Mouse (Mus musculus): ENCODE measurements around the gene Smarca4. TPM values are rescaled to one million over a fixed set of nuclear protein-coding genes. Genes with fewer than 3 reads are reported as not detected.

Smarca4 gene
- polyA plus RNA-seq, 1 experiment from 2014 or later = 136 TPM

GRCm38 (mm10) chr9:21747238-21747774 lies 131.3 kb downstream of the Smarca4 start:
- Histone ChIP-seq H3K4me1 (ENCODE audit: control insufficient read depth, insufficient read depth, low read length) (no peaks in the 10 kb centered on the region), H3K9ac (ENCODE audit: low read length) (no peak overlapping the region), H3K4me3 (ENCODE audit: low read depth, low read length) (no peak overlapping the region), H3K4me2 (no peak overlapping the region), H3K27ac (ENCODE audit: low read depth, low read length) (no peak overlapping the region), H3K9me3 (ENCODE audit: control insufficient read depth, low read length) (no peaks in the 10 kb centered on the region), H3K36me3 (ENCODE audit: control insufficient read depth, insufficient read depth, low read length) (peaks cover 56% of the 10 kb centered on the region), H3K27me3 (ENCODE audit: control insufficient read depth, insufficient read depth, low read length) (no peaks in the 10 kb centered on the region)
- WGBS = 90% methylated on average over 3 of the region's 3 CpGs
- no peak for ATAC-seq (ENCODE audit: low FRiP score)
- DNase-seq (ENCODE audit: low spot score, missing footprints) = no peak

DNA sequence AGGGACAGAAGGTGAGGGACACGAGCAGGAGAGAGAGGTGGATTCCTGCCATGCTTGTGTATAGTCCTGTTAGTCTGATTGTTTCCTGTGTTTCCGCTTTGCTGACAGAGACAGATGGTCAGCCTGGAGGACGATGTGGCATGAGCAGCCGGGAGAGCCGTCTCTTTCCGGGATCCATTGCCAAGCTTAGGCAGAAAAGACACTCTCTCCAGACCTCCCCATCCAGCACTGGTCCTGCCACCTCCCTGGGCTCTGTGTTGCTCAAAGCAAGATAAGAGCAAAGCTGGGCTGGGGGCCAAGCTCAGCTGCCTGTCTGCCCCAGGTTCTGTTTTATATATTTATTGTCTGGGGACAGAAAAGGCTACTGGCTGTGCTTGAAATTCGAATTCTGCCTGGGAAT lies 132.1 kb downstream of the Smarca4 start:
- Histone ChIP-seq H3K9me3 (ENCODE audit: control insufficient read depth, low read length) (no peaks in the 10 kb centered on the region), H3K9ac (ENCODE audit: low read length) (no peak overlapping the region), H3K4me2 (no peak overlapping the region), H3K27me3 (ENCODE audit: control insufficient read depth, insufficient read depth, low read length) (no peaks in the 10 kb centered on the region), H3K36me3 (ENCODE audit: control insufficient read depth, insufficient read depth, low read length) (peaks cover 49% of the 10 kb centered on the region), H3K4me3 (ENCODE audit: low read depth, low read length) (no peak overlapping the region), H3K4me1 (ENCODE audit: control insufficient read depth, insufficient read depth, low read length) (no peaks in the 10 kb centered on the region), H3K27ac (ENCODE audit: low read depth, low read length) (no peak overlapping the region)
- ATAC-seq (ENCODE audit: low FRiP score) = no peak
- 87% methylated on average over 7 of the region's 7 CpGs for WGBS
- DNase-seq (ENCODE audit: low spot score, missing footprints) = no peak

DNA sequence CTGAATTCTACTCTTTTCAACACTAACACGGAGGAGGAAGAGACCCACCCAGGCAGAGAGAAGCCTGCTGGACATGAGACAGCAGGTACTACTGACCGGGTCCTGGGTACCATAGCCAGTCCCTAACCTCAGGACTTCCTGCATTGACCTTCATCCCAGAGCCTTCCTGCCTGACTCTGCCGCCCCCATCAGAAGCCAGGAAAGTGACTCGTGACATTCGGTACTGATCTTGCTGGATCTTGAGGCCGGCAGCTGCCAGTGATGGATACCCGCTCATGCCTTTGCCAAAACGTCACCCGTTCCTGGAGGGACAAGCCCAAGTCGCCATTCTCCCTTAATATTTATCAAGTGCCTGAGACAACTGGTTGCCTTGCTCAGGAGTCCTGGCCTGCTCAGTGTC lies 132.5 kb downstream of the Smarca4 start:
- Histone ChIP-seq H3K9me3 (ENCODE audit: control insufficient read depth, low read length) (no peaks in the 10 kb centered on the region), H3K36me3 (ENCODE audit: control insufficient read depth, insufficient read depth, low read length) (peaks cover 48% of the 10 kb centered on the region), H3K4me2 (no peak overlapping the region), H3K27ac (ENCODE audit: low read depth, low read length) (no peak overlapping the region), H3K4me3 (ENCODE audit: low read depth, low read length) (no peak overlapping the region), H3K27me3 (ENCODE audit: control insufficient read depth, insufficient read depth, low read length) (no peaks in the 10 kb centered on the region), H3K4me1 (ENCODE audit: control insufficient read depth, insufficient read depth, low read length) (no peaks in the 10 kb centered on the region), H3K9ac (ENCODE audit: low read length) (no peak overlapping the region)
- WGBS = 92% methylated on average over 10 of the region's 10 CpGs
- no peak for DNase-seq (ENCODE audit: low spot score, missing footprints)
- ATAC-seq (ENCODE audit: low FRiP score) = no peak

DNA sequence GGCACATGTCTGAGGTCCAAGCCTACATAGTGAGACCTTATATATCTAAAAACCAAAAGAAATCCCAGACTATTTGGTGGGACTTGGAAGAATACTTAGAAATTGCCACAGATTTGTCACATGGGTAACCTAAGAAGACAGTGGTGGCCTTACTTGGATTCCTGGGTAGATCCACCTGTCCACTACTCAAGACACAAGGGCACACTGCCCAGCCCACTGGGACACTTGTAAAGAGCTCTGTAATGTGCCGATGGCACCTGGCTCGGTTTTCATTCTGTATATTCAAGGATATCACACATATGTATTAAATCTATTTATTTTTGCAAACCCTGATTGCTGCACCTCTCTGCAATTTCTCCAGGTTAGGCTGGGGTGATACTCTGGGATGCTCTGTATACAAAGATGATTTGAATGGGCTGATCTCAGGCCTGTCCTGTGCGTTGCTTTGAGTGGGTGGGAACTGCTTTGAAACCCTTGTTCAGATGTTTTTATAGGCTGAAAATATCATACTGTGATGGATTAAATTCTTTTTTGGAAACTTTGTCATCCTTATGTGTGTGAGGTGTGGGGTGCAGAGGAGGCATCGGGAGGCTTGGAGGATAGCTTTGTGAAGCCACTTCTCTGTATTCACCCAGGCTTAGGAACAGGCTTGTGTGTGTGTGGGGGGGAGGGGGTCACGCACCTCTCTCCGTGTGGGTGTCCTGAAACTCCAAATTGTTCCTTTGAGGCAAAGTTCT lies 133.6 kb downstream of the Smarca4 start:
- 90% methylated on average over 6 of the region's 6 CpGs for WGBS
- DNase-seq (ENCODE audit: low spot score, missing footprints) = no peak
- ATAC-seq (ENCODE audit: low FRiP score) = no peak
- Histone ChIP-seq H3K9ac (ENCODE audit: low read length) (no peak overlapping the region), H3K27ac (ENCODE audit: low read depth, low read length) (no peak overlapping the region), H3K4me2 (no peak overlapping the region), H3K4me3 (ENCODE audit: low read depth, low read length) (no peak overlapping the region), H3K27me3 (ENCODE audit: control insufficient read depth, insufficient read depth, low read length) (no peaks in the 10 kb centered on the region), H3K9me3 (ENCODE audit: control insufficient read depth, low read length) (no peaks in the 10 kb centered on the region), H3K36me3 (ENCODE audit: control insufficient read depth, insufficient read depth, low read length) (peaks cover 40% of the 10 kb centered on the region), H3K4me1 (ENCODE audit: control insufficient read depth, insufficient read depth, low read length) (no peaks in the 10 kb centered on the region)

DNA sequence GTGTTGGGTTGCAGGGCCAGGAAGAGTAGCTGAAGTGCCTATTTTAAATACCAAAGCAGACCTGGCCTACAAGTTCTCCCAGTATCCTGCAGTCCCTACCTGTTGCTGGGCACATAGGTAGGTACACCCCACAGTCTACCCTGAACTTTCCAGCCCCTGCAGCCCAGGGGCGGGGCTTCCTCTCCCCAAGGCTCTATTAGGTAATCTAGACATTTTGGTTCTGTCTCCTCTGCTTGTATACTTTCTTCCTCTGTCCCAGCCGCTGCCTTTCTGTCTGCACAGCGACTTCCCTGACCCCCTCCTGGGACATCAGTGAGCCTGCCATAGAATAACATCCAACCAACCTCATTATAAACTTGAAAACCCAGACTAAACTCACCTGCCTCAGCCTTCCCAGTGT lies 134.4 kb downstream of the Smarca4 start:
- no peak for ATAC-seq (ENCODE audit: low FRiP score)

DNA sequence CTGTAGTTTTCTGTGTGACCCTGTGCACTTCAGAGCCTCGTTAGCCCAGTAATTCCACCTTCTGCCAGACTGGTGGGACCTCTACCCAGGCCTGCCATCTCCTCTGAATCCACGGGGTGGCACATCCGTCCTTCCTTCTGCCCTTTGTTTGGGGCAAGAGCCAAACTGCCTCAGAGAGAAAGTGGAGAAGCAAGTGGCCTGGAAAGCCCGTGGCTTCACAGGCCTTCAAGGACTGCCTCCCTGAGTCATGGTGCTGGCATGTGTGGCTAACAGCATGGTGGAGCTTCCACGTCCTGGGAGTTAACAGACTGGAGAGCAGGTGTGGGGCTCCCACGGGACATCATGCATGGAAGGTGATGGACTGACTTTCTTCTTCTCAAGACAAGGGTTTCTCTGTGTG lies 135.4 kb downstream of the Smarca4 start:
- DNase-seq (ENCODE audit: low spot score, missing footprints) = no peak
- no peak overlapping the region for H3K4me2 ChIP-seq
- H3K4me3 ChIP-seq (ENCODE audit: low read depth, low read length) = no peak overlapping the region
- ATAC-seq (ENCODE audit: low FRiP score) = no peak
- peaks cover 30% of the 10 kb centered on the region for H3K36me3 ChIP-seq (ENCODE audit: control insufficient read depth, insufficient read depth, low read length)
- H3K4me1 ChIP-seq (ENCODE audit: control insufficient read depth, insufficient read depth, low read length) = no peaks in the 10 kb centered on the region
- H3K9ac ChIP-seq (ENCODE audit: low read length) = no peak overlapping the region
- H3K27me3 ChIP-seq (ENCODE audit: control insufficient read depth, insufficient read depth, low read length) = no peaks in the 10 kb centered on the region
- WGBS = 78% methylated on average over 6 of the region's 6 CpGs
- no peak overlapping the region for H3K27ac ChIP-seq (ENCODE audit: low read depth, low read length)
- H3K9me3 ChIP-seq (ENCODE audit: control insufficient read depth, low read length) = no peaks in the 10 kb centered on the region

More for the DNA sequence above, 134.4 kb downstream of the Smarca4 start:
- H3K4me3 ChIP-seq (ENCODE audit: low read depth, low read length) = no peak overlapping the region
- no peak for DNase-seq (ENCODE audit: low spot score, missing footprints)
- no peak overlapping the region for H3K4me2 ChIP-seq
- 80% methylated on average over 3 of the region's 3 CpGs for WGBS
- no peaks in the 10 kb centered on the region for H3K27me3 ChIP-seq (ENCODE audit: control insufficient read depth, insufficient read depth, low read length)
- no peaks in the 10 kb centered on the region for H3K4me1 ChIP-seq (ENCODE audit: control insufficient read depth, insufficient read depth, low read length)
- H3K27ac ChIP-seq (ENCODE audit: low read depth, low read length) = no peak overlapping the region
- H3K9me3 ChIP-seq (ENCODE audit: control insufficient read depth, low read length) = no peaks in the 10 kb centered on the region
- H3K36me3 ChIP-seq (ENCODE audit: control insufficient read depth, insufficient read depth, low read length) = peaks cover 36% of the 10 kb centered on the region
- no peak overlapping the region for H3K9ac ChIP-seq (ENCODE audit: low read length)

DNA sequence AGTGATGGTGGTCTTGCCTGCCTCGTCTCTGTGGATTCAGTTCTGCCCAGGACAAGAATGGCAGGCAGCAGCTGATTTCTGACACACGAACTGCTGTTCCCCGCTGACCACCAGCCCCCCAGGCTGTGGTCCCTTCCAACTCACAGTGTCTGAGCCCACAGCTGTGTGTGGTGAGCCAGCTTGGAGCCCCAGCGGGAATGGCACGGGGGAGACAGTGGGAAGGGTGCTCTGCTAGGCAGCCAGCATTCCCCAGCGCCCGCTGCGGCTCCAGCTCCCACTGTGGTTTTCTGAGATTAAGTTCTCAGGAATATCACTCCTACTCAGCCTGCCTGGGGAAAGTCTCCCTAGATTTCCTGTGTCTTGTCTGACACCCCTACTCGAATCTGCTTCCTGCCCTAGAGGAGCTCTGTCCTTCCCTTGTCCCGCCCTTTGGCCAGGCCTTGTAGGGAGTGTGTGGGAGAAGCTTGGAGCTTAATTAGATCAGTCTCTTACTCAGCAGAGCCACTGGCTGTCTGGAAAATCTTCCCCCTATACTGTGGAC lies 136.4 kb downstream of the Smarca4 start:
- WGBS = 72% methylated on average over 10 of the region's 10 CpGs
- ATAC-seq (ENCODE audit: low FRiP score) (no peak), DNase-seq (ENCODE audit: low spot score, missing footprints) (no peak)
- Histone ChIP-seq H3K27ac (ENCODE audit: low read depth, low read length) (no peak overlapping the region), H3K9ac (ENCODE audit: low read length) (no peak overlapping the region), H3K4me3 (ENCODE audit: low read depth, low read length) (no peak overlapping the region), H3K4me2 (no peak overlapping the region), H3K36me3 (ENCODE audit: control insufficient read depth, insufficient read depth, low read length) (peaks cover 23% of the 10 kb centered on the region), H3K9me3 (ENCODE audit: control insufficient read depth, low read length) (no peaks in the 10 kb centered on the region), H3K27me3 (ENCODE audit: control insufficient read depth, insufficient read depth, low read length) (no peaks in the 10 kb centered on the region), H3K4me1 (ENCODE audit: control insufficient read depth, insufficient read depth, low read length) (no peaks in the 10 kb centered on the region)

MicroRNAs within 50 kb of the gene (microRNA counts, 519-probe panel; counts per million panel counts)
- microRNA mmu-miR-1946b = not detected

Small RNAs within 50 kb of the gene (microRNA-seq; reads per million reads assigned to microRNA genes)
- gene Mir1946b = not detected

Other genes with a start within 250 kb of the Smarca4 start
- gene Ilf3, start 248.3 kb upstream of the Smarca4 start, polyA plus RNA-seq (2014; fragmentation: Nextera tagmentation; extraction: Ambion mirVana) = 263 and 266 TPM in 2 replicates
- gene Qtrt1, start 204.3 kb upstream of the Smarca4 start, polyA plus RNA-seq (2014; fragmentation: Nextera tagmentation; extraction: Ambion mirVana) = 46.2 and 46.8 TPM in 2 replicates
- gene Dnm2, start 191.3 kb upstream of the Smarca4 start, polyA plus RNA-seq (2014; fragmentation: Nextera tagmentation; extraction: Ambion mirVana) = 55.0 and 60.6 TPM in 2 replicates
- 64.5 and 68.0 TPM in 2 replicates for gene Tmed1, start 105.9 kb upstream of the Smarca4 start, polyA plus RNA-seq (2014; fragmentation: Nextera tagmentation; extraction: Ambion mirVana)
- gene AB124611, start 90.0 kb upstream of the Smarca4 start, polyA plus RNA-seq (2014; fragmentation: Nextera tagmentation; extraction: Ambion mirVana) = 2.9 and 3.2 TPM in 2 replicates
- gene Carm1, start 69.3 kb upstream of the Smarca4 start, polyA plus RNA-seq (2014; fragmentation: Nextera tagmentation; extraction: Ambion mirVana) = 53.4 and 63.1 TPM in 2 replicates
- gene Timm29, start 23.4 kb upstream of the Smarca4 start, polyA plus RNA-seq (2014; fragmentation: Nextera tagmentation; extraction: Ambion mirVana) = 57.9 and 59.9 TPM in 2 replicates
- 14.8 and 15.1 TPM in 2 replicates for gene Yipf2, start 23.3 kb upstream of the Smarca4 start, polyA plus RNA-seq (2014; fragmentation: Nextera tagmentation; extraction: Ambion mirVana)
- 18.9 and 22.1 TPM in 2 replicates for gene Ldlr, start 107.3 kb downstream of the Smarca4 start, polyA plus RNA-seq (2014; fragmentation: Nextera tagmentation; extraction: Ambion mirVana)
- gene Spc24, start 144.1 kb downstream of the Smarca4 start, polyA plus RNA-seq (2014; fragmentation: Nextera tagmentation; extraction: Ambion mirVana) = 91.3 and 115 TPM in 2 replicates
- gene Kank2, start 182.6 kb downstream of the Smarca4 start, polyA plus RNA-seq (2014; fragmentation: Nextera tagmentation; extraction: Ambion mirVana) = 3.5 and 3.9 TPM in 2 replicates
- gene Angptl8, start 219.3 kb downstream of the Smarca4 start, polyA plus RNA-seq (2014; fragmentation: Nextera tagmentation; extraction: Ambion mirVana) = 0.19 and 0.22 TPM in 2 replicates
- 15.1 and 15.9 TPM in 2 replicates for gene Dock6, start 236.5 kb downstream of the Smarca4 start, polyA plus RNA-seq (2014; fragmentation: Nextera tagmentation; extraction: Ambion mirVana)

All from midbrain, embryonic 11.5 days (tissue).